Mouse (Mus musculus) forebrain, embryonic 10.5 days (tissue): ENCODE results near the gene Vkorc1l1. TPM values are rescaled to one million over a fixed set of nuclear protein-coding genes. Genes with fewer than 3 reads are reported as not detected.

ENCODE experiments used
- polyA plus RNA-seq: library from polyadenylated mRNA; unstranded; fragments of >200 nt; fragmentation: Nextera tagmentation; extraction: Ambion mirVana; gene quantifications from 2 replicates; pipeline ENCODE4 v1.2.1, GENCODE M21; 2016

Vkorc1l1 gene
- polyA plus RNA-seq, 1 experiment from 2014 or later = 33.0 TPM

Other genes starting within 250 kb of the Vkorc1l1 start
- not detected in 2 replicates for gene Sept14, start 233.5 kb upstream of the Vkorc1l1 start, polyA plus RNA-seq
- gene Mrps17, start 226.5 kb upstream of the Vkorc1l1 start, polyA plus RNA-seq = 173 and 181 TPM in 2 replicates
- gene Nipsnap2, start 216.9 kb upstream of the Vkorc1l1 start, polyA plus RNA-seq = 75.9 and 79.4 TPM in 2 replicates
- gene Psph, start 154.5 kb upstream of the Vkorc1l1 start, polyA plus RNA-seq = 42.1 and 44.9 TPM in 2 replicates
- 42.2 and 46.3 TPM in 2 replicates for gene Sumf2, start 95.0 kb upstream of the Vkorc1l1 start, polyA plus RNA-seq
- 1,073 and 1,078 TPM in 2 replicates for gene Chchd2, start 54.5 kb upstream of the Vkorc1l1 start, polyA plus RNA-seq
- 5.6 and 5.8 TPM in 2 replicates for gene Zbed5, start 46.2 kb upstream of the Vkorc1l1 start, polyA plus RNA-seq
- 0.15 and 0.26 TPM in 2 replicates for gene Phkg1, start 43.4 kb upstream of the Vkorc1l1 start, polyA plus RNA-seq
- gene Nupr1l, start 33.4 kb upstream of the Vkorc1l1 start, polyA plus RNA-seq = 3.3 and 4.9 TPM in 2 replicates
- gene Gusb, start 61.1 kb downstream of the Vkorc1l1 start, polyA plus RNA-seq = 32.2 and 35.6 TPM in 2 replicates
- 33.2 and 36.6 TPM in 2 replicates for gene Asl, start 87.3 kb downstream of the Vkorc1l1 start, polyA plus RNA-seq
- gene Crcp, start 87.3 kb downstream of the Vkorc1l1 start, polyA plus RNA-seq = 61.3 and 64.0 TPM in 2 replicates
- 54.9 and 57.0 TPM in 2 replicates for gene Tpst1, start 131.4 kb downstream of the Vkorc1l1 start, polyA plus RNA-seq
- 3.6 and 3.9 TPM in 2 replicates for gene Kctd7, start 202.9 kb downstream of the Vkorc1l1 start, polyA plus RNA-seq
- 23.3 and 25.4 TPM in 2 replicates for gene Rabgef1, start 229.8 kb downstream of the Vkorc1l1 start, polyA plus RNA-seq